Mouse (Mus musculus) liver, embryonic 12.5 days (tissue): ENCODE measurements around the gene Stk17b. TPM values are rescaled to one million over a fixed set of nuclear protein-coding genes. Genes with fewer than 3 reads are reported as not detected.

Source experiments
- ATAC-seq: fragments of 200-750 bp; cut with Nextera tagmentation; 2 replicates; pipeline ENCODE4 v1.8.0; 2017; ENCODE audit warnings: moderate number of reproducible peaks, mild to moderate bottlenecking, moderate library complexity
- H3K27ac ChIP-seq: fragments of 300-500 bp; sonication (generic); 2 replicates; pipeline ENCODE4 v1.5.1; 2016; ENCODE audit warnings: mild to moderate bottlenecking
- H3K27me3 ChIP-seq: fragments of 300-500 bp; sonication (generic); replicated peaks from 2 replicates; pipeline ENCODE4 v1.6.1; 2016; ENCODE audit warnings: mild to moderate bottlenecking, moderate library complexity
- H3K36me3 ChIP-seq: fragments of 300-500 bp; sonication (generic); 2 replicates; pipeline ENCODE4 v1.6.1; 2016; ENCODE audit warnings: mild to moderate bottlenecking, moderate library complexity
- H3K4me1 ChIP-seq: fragments of 300-500 bp; sonication (generic); 2 replicates; pipeline ENCODE4 v1.6.1; 2016
- H3K4me2 ChIP-seq: fragments of 300-500 bp; sonication (generic); 2 replicates; pipeline ENCODE4 v1.6.1; 2016; ENCODE audit warnings: mild to moderate bottlenecking, moderate library complexity
- H3K4me3 ChIP-seq: fragments of 300-500 bp; sonication (generic); 2 replicates; pipeline ENCODE4 v1.5.1; 2016; ENCODE audit warnings: mild to moderate bottlenecking, moderate library complexity
- H3K9ac ChIP-seq: fragments of 300-500 bp; sonication (generic); 2 replicates; pipeline ENCODE4 v1.6.1; 2016; ENCODE audit warnings: mild to moderate bottlenecking, moderate library complexity
- H3K9me3 ChIP-seq: fragments of 300-500 bp; sonication (generic); replicated peaks from 2 replicates; pipeline ENCODE4 v1.6.1; 2016; ENCODE audit warnings: mild to moderate bottlenecking, moderate library complexity
- WGBS: fragments of 180-500 bp; shearing (Covaris S2); methylation state at CpG from one replicate; pipeline ENCODE4 v1.1.7; 2016; ENCODE audit not compliant: insufficient replicate concordance; 5-methylcytosine and 5-hydroxymethylcytosine counted together
- polyA plus RNA-seq: library from polyadenylated mRNA; unstranded; fragments of >200 nt; fragmentation: Nextera tagmentation; extraction: Ambion mirVana; gene quantifications from 2 replicates; pipeline ENCODE4 v1.2.1, GENCODE M21; 2016

The Stk17b gene
- polyA plus RNA-seq, 1 experiment from 2014 or later: 17.9 TPM

DNA sequence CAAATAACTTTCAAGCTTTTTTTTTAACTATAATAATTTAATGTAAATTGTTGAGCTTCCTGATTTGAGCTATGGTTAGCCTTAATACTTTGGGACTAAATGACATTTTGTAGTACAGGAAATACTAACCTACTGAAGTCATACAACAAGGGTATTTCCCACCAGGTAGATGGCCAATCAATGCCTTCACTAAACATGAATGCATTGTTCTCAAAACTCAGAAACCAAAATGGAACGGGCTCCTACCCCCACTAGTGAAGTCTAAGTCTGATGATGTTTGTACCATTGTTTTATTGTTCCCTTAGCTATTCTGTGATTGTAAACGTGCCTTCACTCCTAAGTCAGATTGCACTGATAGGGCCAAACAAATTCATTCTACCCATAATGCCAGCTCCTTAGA lies 23.2 kb upstream of the Stk17b start:
- no peak for ATAC-seq
- no peak overlapping the region for H3K9ac ChIP-seq
- WGBS: 54% methylated on average over 2 of the region's 2 CpGs
- H3K36me3 ChIP-seq: no peaks in the 10 kb centered on the region
- H3K27me3 ChIP-seq: no peaks in the 10 kb centered on the region
- no peaks in the 10 kb centered on the region for H3K4me1 ChIP-seq
- no peak overlapping the region for H3K4me2 ChIP-seq
- no peaks in the 10 kb centered on the region for H3K9me3 ChIP-seq
- H3K4me3 ChIP-seq: no peak overlapping the region
- H3K27ac ChIP-seq: no peak overlapping the region

DNA sequence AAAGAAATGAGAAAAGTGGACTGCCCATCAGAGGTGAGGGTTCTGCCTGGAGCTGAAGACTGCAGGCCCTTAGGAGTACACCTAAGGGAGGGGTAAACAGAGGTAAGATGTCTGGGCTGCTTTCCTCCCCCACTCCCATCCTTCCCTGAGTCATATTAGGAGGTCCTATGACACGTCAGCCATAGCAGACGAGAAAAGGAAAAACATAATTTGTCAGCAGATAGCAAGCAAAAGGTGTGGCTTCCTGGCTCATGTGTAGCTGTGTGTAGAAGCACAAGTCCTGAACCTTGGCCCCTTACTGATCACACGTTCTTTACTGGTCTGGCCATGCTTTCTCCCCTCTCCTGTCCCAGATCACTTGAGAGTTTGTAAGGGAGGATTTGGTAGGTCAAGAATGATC lies 12.8 kb upstream of the Stk17b start:
- ATAC-seq: no peak
- Histone ChIP-seq H3K36me3 (no peaks in the 10 kb centered on the region), H3K9me3 (no peaks in the 10 kb centered on the region), H3K4me1 (peaks cover 10% of the 10 kb centered on the region), H3K4me2 (no peak overlapping the region), H3K27ac (no peak overlapping the region), H3K9ac (no peak overlapping the region), H3K27me3 (no peaks in the 10 kb centered on the region), H3K4me3 (no peak overlapping the region)
- WGBS: 29% methylated on average over 3 of the region's 3 CpGs

DNA sequence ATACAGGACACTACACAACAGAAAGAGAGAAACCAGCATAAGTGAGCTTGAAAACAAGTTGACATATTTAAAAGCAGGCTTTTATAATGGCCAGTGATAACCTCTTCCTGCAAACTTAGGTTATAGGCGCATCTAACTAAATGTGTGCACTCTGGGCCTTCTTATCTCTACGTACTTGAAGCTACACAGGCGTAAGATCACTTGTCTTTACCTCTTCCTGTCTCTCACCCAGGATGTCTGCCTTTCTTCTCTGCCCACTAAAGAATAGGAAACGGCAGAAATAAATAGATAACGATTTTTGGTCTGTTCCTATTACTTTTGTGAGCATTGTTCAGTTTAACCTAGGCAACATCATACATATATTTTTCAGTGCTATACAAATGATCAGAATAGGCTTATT lies 12.1 kb upstream of the Stk17b start:
- Histone ChIP-seq H3K4me2 (no peak overlapping the region), H3K9me3 (no peaks in the 10 kb centered on the region), H3K4me1 (peaks cover 10% of the 10 kb centered on the region), H3K27me3 (no peaks in the 10 kb centered on the region), H3K4me3 (no peak overlapping the region), H3K36me3 (no peaks in the 10 kb centered on the region), H3K9ac (no peak overlapping the region), H3K27ac (no peak overlapping the region)
- 23% methylated on average over 5 of the region's 5 CpGs for WGBS
- ATAC-seq: no peak

DNA sequence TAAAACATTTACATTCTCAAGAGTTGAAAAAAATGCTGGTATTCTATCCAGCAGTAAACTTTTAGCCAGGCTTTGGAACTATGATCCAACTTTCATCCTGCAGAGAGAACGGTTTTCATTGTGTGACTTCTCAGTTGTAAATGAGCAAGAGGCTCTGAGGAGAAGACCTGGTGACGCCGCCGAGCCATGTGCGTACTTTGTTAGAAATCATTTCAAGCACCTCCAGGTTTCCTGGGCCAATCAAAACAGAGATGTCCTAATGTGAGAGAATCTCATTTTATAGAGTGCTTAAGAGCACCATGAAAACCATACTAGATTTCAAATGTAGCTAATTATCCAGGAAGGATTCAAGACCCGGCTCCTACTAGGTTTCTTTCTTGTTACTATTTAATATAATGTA lies 11.2 kb upstream of the Stk17b start:
- H3K4me1 ChIP-seq: peaks cover 10% of the 10 kb centered on the region
- no peak overlapping the region for H3K27ac ChIP-seq
- no peak for ATAC-seq
- H3K9me3 ChIP-seq: no peaks in the 10 kb centered on the region
- H3K9ac ChIP-seq: no peak overlapping the region
- H3K4me2 ChIP-seq: no peak overlapping the region
- H3K27me3 ChIP-seq: no peaks in the 10 kb centered on the region
- WGBS: 85% methylated on average over 6 of the region's 6 CpGs
- no peak overlapping the region for H3K4me3 ChIP-seq
- H3K36me3 ChIP-seq: no peaks in the 10 kb centered on the region

DNA sequence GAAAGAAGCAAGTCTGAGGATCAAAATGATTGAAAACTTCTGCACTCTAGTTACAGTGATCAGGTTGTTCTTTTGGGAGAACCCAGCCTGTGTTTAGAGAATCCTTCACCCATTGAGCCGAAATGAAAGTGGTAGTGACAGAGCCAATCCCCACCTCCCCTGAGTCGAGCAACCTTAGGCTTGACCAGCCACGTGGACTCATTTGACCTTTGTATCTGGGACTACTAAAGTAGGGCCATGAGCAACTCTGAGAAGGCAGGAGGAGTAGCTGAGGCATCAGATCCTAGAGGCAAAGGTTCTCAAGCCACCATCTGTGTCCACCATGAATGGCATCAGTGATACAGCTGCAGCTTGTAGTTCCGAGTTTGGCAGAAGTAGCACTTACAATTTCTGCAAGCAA lies 10.6 kb upstream of the Stk17b start:
- H3K36me3 ChIP-seq: no peaks in the 10 kb centered on the region
- H3K9ac ChIP-seq: no peak overlapping the region
- peaks cover 10% of the 10 kb centered on the region for H3K4me1 ChIP-seq
- no peak overlapping the region for H3K4me2 ChIP-seq
- WGBS: 72% methylated on average over 4 of the region's 4 CpGs
- no peak overlapping the region for H3K4me3 ChIP-seq
- no peak for ATAC-seq
- H3K9me3 ChIP-seq: no peaks in the 10 kb centered on the region
- H3K27ac ChIP-seq: no peak overlapping the region
- H3K27me3 ChIP-seq: no peaks in the 10 kb centered on the region

DNA sequence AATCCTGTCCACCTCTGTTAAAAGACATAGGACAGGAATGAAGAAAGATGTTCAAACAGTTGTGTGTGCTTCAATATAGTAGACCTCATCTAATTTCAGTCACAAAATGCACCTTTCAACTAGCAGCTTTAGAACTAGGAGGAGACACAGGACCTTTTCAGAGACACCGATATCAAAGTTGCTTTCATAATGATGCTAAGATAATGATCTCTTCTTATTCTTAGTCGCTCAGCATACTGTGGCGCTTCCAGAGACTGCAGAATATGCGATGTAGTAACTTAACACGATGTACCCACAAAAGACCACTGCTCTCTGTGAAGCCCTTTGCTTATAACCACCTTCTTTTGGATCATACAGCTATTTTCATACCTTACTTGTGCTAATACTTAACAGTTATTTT lies 10.1 kb upstream of the Stk17b start:
- no peak overlapping the region for H3K9ac ChIP-seq
- no peak overlapping the region for H3K4me2 ChIP-seq
- ATAC-seq: no peak
- no peaks in the 10 kb centered on the region for H3K9me3 ChIP-seq
- no peaks in the 10 kb centered on the region for H3K27me3 ChIP-seq
- no peaks in the 10 kb centered on the region for H3K36me3 ChIP-seq
- no peak overlapping the region for H3K27ac ChIP-seq
- H3K4me1 ChIP-seq: peaks cover 10% of the 10 kb centered on the region
- WGBS: 81% methylated on average over 5 of the region's 5 CpGs
- H3K4me3 ChIP-seq: no peak overlapping the region

DNA sequence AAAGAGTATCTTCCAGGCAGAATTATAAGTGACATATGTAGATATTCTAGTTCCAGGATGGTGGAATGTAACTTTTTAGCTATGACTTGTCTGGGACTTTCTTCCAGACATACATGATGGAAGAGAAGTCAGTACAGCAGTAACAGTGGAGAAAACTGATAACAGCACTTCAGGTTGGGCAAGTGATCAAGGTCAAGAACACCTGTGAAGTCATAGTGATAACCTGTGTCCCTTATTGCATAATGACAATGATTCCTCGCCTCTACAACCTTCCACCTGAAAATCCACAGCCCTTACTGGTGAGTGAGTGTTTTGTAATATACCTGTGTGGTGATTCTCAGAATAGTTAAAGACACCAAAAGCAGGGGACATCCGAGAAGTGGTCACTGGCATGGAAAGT lies 9.3 kb upstream of the Stk17b start:
- no peaks in the 10 kb centered on the region for H3K36me3 ChIP-seq
- H3K4me3 ChIP-seq: no peak overlapping the region
- 50% methylated on average over 2 of the region's 2 CpGs for WGBS
- peaks cover 10% of the 10 kb centered on the region for H3K4me1 ChIP-seq
- no peak overlapping the region for H3K9ac ChIP-seq
- no peaks in the 10 kb centered on the region for H3K27me3 ChIP-seq
- no peak for ATAC-seq
- no peak overlapping the region for H3K27ac ChIP-seq
- H3K9me3 ChIP-seq: no peaks in the 10 kb centered on the region
- H3K4me2 ChIP-seq: no peak overlapping the region

DNA sequence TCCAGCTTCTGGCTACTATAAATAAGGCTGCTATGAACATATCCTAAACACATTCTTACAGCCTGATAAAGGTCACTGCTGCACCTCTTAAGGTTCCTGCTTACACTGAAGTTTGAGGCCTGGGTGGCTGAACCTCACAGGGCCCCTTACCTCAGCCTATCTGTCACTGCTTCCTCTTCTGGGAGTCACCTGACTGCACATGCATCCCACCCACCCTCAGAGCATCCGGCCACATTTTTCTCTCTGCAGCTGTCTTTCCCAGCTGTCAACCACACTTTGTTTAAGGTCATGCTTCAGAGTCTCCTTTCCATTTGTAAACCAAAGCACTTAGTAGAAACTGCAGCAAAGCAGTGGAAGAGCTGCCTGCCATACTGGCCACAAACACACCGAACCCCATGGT lies 6.3 kb upstream of the Stk17b start:
- Histone ChIP-seq H3K9ac (no peak overlapping the region), H3K27ac (no peak overlapping the region), H3K9me3 (no peaks in the 10 kb centered on the region), H3K4me2 (no peak overlapping the region), H3K4me3 (no peak overlapping the region), H3K27me3 (no peaks in the 10 kb centered on the region), H3K4me1 (no peaks in the 10 kb centered on the region), H3K36me3 (no peaks in the 10 kb centered on the region)
- no peak for ATAC-seq
- WGBS: 42% methylated on average over 2 of the region's 2 CpGs

DNA sequence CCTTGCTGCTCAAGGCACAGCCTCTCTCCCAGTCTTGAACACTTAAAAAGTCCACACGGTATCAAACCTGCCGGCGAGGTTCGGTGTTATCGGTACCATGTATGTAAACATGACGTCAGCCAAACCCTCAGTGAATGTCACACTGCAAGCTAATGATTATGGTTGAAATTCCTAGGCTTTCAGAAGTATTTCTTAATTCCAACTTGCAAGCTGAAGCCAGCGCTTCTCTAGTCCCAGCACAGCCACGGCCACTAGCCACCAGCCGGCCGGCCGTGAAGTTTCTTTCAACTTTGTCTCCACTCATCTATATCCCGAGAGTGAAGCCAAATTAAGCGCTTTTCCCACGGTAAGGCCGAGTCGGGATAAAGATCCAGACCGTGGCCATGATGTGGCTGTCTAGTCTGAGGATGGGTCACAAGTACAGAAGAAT lies 718 bp downstream of the Stk17b start:
- Histone ChIP-seq H3K9me3 (no peaks in the 10 kb centered on the region), H3K36me3 (no peaks in the 10 kb centered on the region), H3K4me2 (peak overlapping the region; percentile 71), H3K9ac (peak overlapping the region; percentile 98), H3K4me1 (peaks cover 21% of the 10 kb centered on the region), H3K27ac (peak overlapping the region; percentile 95), H3K4me3 (peak overlapping the region; percentile 93), H3K27me3 (no peaks in the 10 kb centered on the region)
- WGBS: under 1% methylated on average over 17 of the region's 17 CpGs
- ATAC-seq: peak; percentile 64

DNA sequence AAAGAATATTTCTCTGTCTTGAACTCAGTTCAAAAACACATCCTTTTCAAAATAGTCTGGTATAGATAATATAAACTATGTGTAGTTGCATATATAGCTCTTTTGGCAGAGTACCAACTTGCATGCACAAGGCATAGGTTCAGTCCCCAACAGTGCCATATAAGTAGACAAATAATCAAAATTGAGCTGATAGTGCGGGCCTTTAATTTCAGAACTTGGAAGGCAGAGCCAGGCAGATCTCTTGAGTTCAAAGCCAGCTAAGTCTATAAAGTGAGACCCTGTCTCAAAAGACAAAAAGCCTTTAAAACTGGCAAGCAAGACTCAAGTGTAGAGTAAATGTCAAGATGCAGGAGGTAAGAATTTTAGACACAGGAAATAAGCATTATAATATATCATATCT lies 2.1 kb downstream of the Stk17b start:
- H3K27ac ChIP-seq: no peak overlapping the region
- no peak overlapping the region for H3K4me3 ChIP-seq
- H3K4me1 ChIP-seq: peaks cover 21% of the 10 kb centered on the region
- no peaks in the 10 kb centered on the region for H3K36me3 ChIP-seq
- H3K9me3 ChIP-seq: no peaks in the 10 kb centered on the region
- ATAC-seq: no peak
- no peaks in the 10 kb centered on the region for H3K27me3 ChIP-seq
- 76% methylated on average over 1 of the region's 1 CpGs for WGBS
- H3K9ac ChIP-seq: 0 out of 2 replicates have a peak overlapping the region, but pooled peaks have one; percentile 10
- peak overlapping the region; percentile 37 for H3K4me2 ChIP-seq

DNA sequence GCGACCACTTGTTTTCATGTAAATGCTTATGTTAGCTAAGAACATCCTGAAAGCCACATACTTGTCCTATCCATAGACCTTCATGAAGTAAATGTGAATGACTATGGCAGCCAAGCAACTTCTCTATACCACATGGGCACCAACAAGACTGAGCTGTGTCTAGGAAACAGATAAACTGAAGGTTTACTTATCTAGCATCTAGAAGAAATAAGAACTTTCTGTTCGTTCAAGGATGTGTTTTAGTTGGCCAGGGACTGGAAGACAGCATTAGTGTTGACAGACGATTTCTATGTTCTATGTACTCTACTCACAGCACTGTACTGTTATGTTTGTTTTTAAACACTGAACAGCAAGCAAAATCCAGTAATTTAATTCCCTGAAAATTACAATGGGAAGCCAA lies 2.9 kb downstream of the Stk17b start:
- Histone ChIP-seq H3K4me1 (peaks cover 21% of the 10 kb centered on the region), H3K4me3 (peak overlapping the region; percentile 7; the same call in 1 of the 2 replicates), H3K27me3 (no peaks in the 10 kb centered on the region), H3K9ac (no peak overlapping the region), H3K9me3 (no peaks in the 10 kb centered on the region), H3K27ac (no peak overlapping the region), H3K36me3 (no peaks in the 10 kb centered on the region), H3K4me2 (peak overlapping the region; percentile 29)
- ATAC-seq: no peak
- WGBS: 44% methylated on average over 3 of the region's 3 CpGs

DNA sequence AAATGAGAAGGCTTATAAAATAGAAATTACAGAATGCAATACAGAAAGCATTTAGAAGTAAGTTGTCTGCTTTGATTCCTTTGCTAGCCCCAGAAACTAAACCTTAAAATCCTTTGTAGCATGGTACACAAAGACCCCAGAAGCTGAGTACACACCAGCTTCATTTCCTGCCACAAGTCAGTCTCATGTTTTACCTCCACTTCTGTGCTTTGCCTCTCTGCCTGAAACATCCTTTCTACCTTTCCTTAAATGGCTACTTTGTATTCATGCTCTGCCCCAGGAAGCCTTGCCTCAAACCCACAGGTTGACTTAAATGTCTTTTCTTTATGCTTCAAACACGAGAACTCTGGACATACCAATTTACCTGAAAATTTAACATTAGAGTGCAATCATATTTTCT lies 3.7 kb downstream of the Stk17b start:
- no peaks in the 10 kb centered on the region for H3K27me3 ChIP-seq
- H3K27ac ChIP-seq: no peak overlapping the region
- H3K4me1 ChIP-seq: peaks cover 24% of the 10 kb centered on the region
- ATAC-seq: no peak
- 60% methylated on average over 1 of the region's 1 CpGs for WGBS
- H3K36me3 ChIP-seq: no peaks in the 10 kb centered on the region
- H3K4me3 ChIP-seq: no peak overlapping the region
- no peak overlapping the region for H3K9ac ChIP-seq
- no peak overlapping the region for H3K4me2 ChIP-seq
- no peaks in the 10 kb centered on the region for H3K9me3 ChIP-seq

DNA sequence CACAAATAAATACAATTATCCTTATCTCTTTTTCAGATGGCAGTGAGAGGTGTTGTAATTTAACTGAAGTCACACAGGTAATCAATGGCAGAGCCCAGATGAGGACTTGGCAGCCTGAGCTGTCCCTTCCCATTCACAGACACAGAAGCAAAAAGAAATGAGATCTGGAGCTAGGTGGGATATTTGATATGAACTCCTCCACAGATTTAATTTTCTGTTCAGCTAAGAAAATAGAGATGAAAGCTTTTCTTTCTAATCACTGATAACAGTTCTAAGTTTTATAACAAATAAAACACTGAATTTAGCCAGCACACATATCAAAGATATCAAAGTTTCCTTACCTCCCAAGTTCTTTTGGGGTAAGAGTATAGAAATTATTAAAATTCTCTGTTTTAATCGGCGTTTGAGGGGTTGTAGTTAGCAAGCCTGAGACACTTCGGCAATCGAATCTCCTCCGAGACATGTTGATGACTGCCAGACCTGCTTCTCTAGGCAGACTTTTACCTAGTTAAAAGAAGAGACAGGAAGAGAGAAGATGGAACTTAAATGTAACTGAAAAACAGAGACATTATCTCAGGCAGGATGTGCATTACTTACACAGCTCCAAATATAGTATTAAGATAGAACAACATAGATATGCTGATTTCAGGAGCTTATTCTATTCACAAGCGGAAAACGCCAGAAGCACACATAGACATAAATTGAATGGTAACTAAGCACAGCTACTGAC lies 8.7 kb downstream of the Stk17b start:
- H3K4me1 ChIP-seq: peaks cover 14% of the 10 kb centered on the region
- 75% methylated on average over 7 of the region's 7 CpGs for WGBS
- no peak for ATAC-seq
- H3K27me3 ChIP-seq: no peaks in the 10 kb centered on the region
- H3K4me2 ChIP-seq: no peak overlapping the region
- H3K4me3 ChIP-seq: no peak overlapping the region
- no peak overlapping the region for H3K9ac ChIP-seq
- H3K27ac ChIP-seq: no peak overlapping the region
- peaks cover 3% of the 10 kb centered on the region; the same call in 1 of the 2 replicates for H3K36me3 ChIP-seq
- no peaks in the 10 kb centered on the region for H3K9me3 ChIP-seq
